Mouse (Mus musculus): ENCODE results near the gene Gpx3. TPM values are rescaled to one million over a fixed set of nuclear protein-coding genes. Genes with fewer than 3 reads are reported as not detected.

Gene Gpx3
- total RNA-seq (2023), result 10 to 100 TPM in 1 of 2 experiments, 1 to 10 TPM in 1; 7.3 to 13.7 TPM

GRCm38 (mm10) chr11:54902333-54903323 lies at the start of gene Gpx3:
Gene Gpx3, plus strand, starts transcription at chr11:54902453.

DNA sequence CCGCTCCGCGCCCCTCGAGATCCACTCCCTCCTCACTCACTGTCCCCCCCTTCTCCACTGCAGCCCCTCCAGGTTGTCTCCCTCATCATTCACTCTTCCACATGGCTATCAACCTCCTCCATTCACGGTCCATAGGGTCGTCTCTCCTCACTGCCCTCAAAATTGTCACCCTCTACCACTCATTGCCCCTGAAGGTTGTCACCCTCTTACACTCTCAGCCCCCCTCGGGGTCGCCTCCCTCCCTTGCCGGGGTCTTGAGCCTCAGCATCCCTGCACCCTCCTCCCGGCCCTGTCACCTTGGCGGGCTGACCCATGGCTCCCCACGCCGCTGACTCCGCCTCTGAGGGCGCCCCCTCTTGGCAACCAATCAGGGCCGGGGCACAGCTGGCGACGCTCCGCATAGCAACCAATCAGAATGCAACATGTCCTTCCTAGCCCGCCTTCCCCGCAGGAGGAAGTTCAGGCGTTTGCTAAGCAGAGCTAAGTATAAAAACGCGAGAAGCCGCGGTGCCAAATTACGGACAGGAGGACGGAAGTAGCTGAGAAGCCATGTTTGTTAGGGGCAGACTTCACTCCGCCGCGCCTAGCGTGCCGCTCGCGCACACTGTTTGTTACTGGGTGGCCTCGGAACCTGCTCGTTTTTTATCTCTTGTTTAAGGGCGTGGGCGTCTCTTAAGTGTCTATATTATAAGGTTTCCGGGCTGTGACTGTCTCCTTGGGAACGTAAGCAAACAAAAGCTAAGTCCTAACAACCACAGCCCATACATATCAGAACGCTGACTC lies 41.8 kb upstream of the Gpx3 start, which contains the start of gene Lyrm7:
TSS of gene Lyrm7 (minus strand) at position 661 of the 783 bp plus-strand sequence.

GRCm38 (mm10) chr11:54866119-54867048 lies 35.9 kb upstream of the Gpx3 start, which contains the start of gene Hint1:
Gene Hint1, plus strand, starts transcription at chr11:54866383.

Other genes with a start within 250 kb of the Gpx3 start
- gene Cdc42se2, start 114.8 kb upstream of the Gpx3 start, total RNA-seq (2023), result 100 to 1,000 TPM; 109 to 123 TPM
- 1 to 10 TPM in 1 of 2 experiments, under 1 TPM in 1; 0.58 to 2.8 TPM for gene Lyrm7, start 41.5 kb upstream of the Gpx3 start, total RNA-seq (2023)
- gene Hint1, start 36.1 kb upstream of the Gpx3 start, total RNA-seq (2023), result 100 to 1,000 TPM; 176 to 210 TPM
- gene Tnip1, start 60.5 kb downstream of the Gpx3 start, total RNA-seq (2023), result 100 to 1,000 TPM; 123 to 134 TPM
- gene Anxa6, start 131.0 kb downstream of the Gpx3 start, total RNA-seq (2023), result 100 to 1,000 TPM; 213 to 229 TPM
- gene Ccdc69, start 175.7 kb downstream of the Gpx3 start, total RNA-seq (2023), result 10 to 100 TPM; 23.4 to 26.3 TPM
- gene Gm2a, start 195.7 kb downstream of the Gpx3 start, total RNA-seq (2023), result 100 to 1,000 TPM; 534 to 545 TPM
- under 1 TPM in 1 of 2 experiments, not detected in 1; 0.68 TPM for gene Slc36a3, start 249.3 kb downstream of the Gpx3 start, total RNA-seq (2023)